Mouse (Mus musculus) left cerebral cortex, postnatal 36 days (tissue): ENCODE data around the gene Rwdd2b. TPM values are rescaled to one million over a fixed set of nuclear protein-coding genes. Genes with fewer than 3 reads are reported as not detected.
A peak's percentile ranks its signal among the peaks of the same experiment; 100 is the strongest.

Source experiments
- DNase-seq, 2 experiments: peaks; one replicate each; pipeline ENCODE4 v3.0.0; 2021 to 2022; ENCODE audit warnings: low spot score in 2 of 2, mixed read lengths in 1 of 2
- intact Hi-C: fragments of 180-260 bp; cut with DNase I; formaldehyde crosslinking; loops from one replicate; pipeline ENCODE4 v1.15.1; 2025
- total RNA-seq, 2 experiments: library from RNA; stranded (reverse); gene quantifications; 2 replicates each; pipeline ENCODE4 v1.2.3; 2021

Gene Rwdd2b
- total RNA-seq, 2 experiments from 2014 or later, result 10.2 to 11.3 TPM

- intact Hi-C loops, result loop anchor here (1.0 kb wide), 1 partner anchor 23 kb away; no protein-coding TSS in a partner anchor
- DNase-seq, result peak; percentile 97 to 98
Measured at GRCm38 (mm10) chr16:87432033-87432814, 8.1 kb downstream of the Rwdd2b start, which contains the start of gene Ltn1. Ltn1 (minus strand) TSS chr16:87432612.

GRCm38 (mm10) chr16:87427516-87427915, 12.9 kb downstream of the Rwdd2b start:
- DNase-seq, result no peak
- intact Hi-C loops, result no loop called here

GRCm38 (mm10) chr16:87420662-87421061, 19.7 kb downstream of the Rwdd2b start:
- DNase-seq, result no peak
- intact Hi-C loops, result no loop called here

GRCm38 (mm10) chr16:87405001-87405400, 35.4 kb downstream of the Rwdd2b start:
- DNase-seq, result no peak
- intact Hi-C loops, result loop anchor here (5.0 kb wide), 1 partner anchor 67 kb away; no protein-coding TSS in a partner anchor

- intact Hi-C loops, result loop anchor here (10.0 kb wide), 1 partner anchor 1589 kb away; the partner anchor contains the start of gene Adamts1
- peak; percentile 37 to 49 for DNase-seq
Measured at GRCm38 (mm10) chr16:87393813-87394548, 46.4 kb downstream of the Rwdd2b start.

- no peak for DNase-seq
- intact Hi-C loops, result no loop called here
Measured at GRCm38 (mm10) chr16:87387444-87387977, 52.9 kb downstream of the Rwdd2b start.

- no peak for DNase-seq
- intact Hi-C loops, result no loop called here
Measured at GRCm38 (mm10) chr16:87384366-87384765, 56.0 kb downstream of the Rwdd2b start.

Other genes starting within 250 kb of the Rwdd2b start
- 10 to 100 TPM; 19.1 to 19.3 TPM for gene N6amt1, start 86.4 kb downstream of the Rwdd2b start, total RNA-seq
- gene Ltn1, start 8.0 kb downstream of the Rwdd2b start, total RNA-seq, result 10 to 100 TPM; 43.7 to 44.8 TPM
- 10 to 100 TPM; 41.6 to 47.3 TPM for gene Usp16, start 14.1 kb upstream of the Rwdd2b start, total RNA-seq
- 100 to 1,000 TPM; 156 to 160 TPM for gene Cct8, start 55.3 kb upstream of the Rwdd2b start, total RNA-seq
- gene Map3k7cl, start 112.8 kb upstream of the Rwdd2b start, total RNA-seq, result under 1 TPM; 0.57 to 0.62 TPM